Mouse (Mus musculus) MEL (cell line): Measurements from ENCODE around the gene Il12a.

Source experiments
- EP300 ChIP-seq, 2 experiments: IDR thresholded peaks; 2 replicates each; pipeline ENCODE4 v1.6.1; 2011; ENCODE audit warnings: improper control_type of control experiment in 2 of 2, low read length in 2 of 2, low read depth in 1 of 2, mild to moderate bottlenecking in 1 of 2
- MAX ChIP-seq: IDR thresholded peaks from 2 replicates; pipeline ENCODE4 v1.6.1; 2011; ENCODE audit warnings: low read length, improper control_type of control experiment
- TCF12 ChIP-seq: IDR thresholded peaks from 2 replicates; pipeline ENCODE4 v1.6.1; 2014; ENCODE audit warnings: low read depth, mild to moderate bottlenecking, inconsistent platforms, low read length, improper control_type of control experiment, moderate library complexity
- USF2 ChIP-seq, 2 experiments: IDR thresholded peaks; 2 replicates each; pipeline ENCODE4 v1.6.1; 2011 to 2012; ENCODE audit warnings: improper control_type of control experiment in 2 of 2, low read length in 2 of 2, borderline replicate concordance in 1 of 2, inconsistent platforms in 1 of 2, low read depth in 1 of 2, mild to moderate bottlenecking in 1 of 2; ENCODE audit not compliant: insufficient read depth in 1 of 2

- TF ChIP-seq MAX (no peak), EP300 (IDR thresholded peaks at IDR 0.05; ENCODE audit: low read depth in 1 of 2, low read length in 2 of 2) (no peak), TCF12 (no peak), USF2 (IDR thresholded peaks at IDR 0.05; ENCODE audit: borderline replicate concordance in 1 of 2, insufficient read depth in 1 of 2, low read depth in 1 of 2, low read length in 2 of 2) (no peak)
These were observed 43.2 kb upstream of the Il12a start for GRCm38 (mm10) chr3:68647282-68647681.
